Mouse (Mus musculus) ES-Bruce4 (cell line): ENCODE data around the gene Nkx2-5. TPM values are rescaled to one million over a fixed set of nuclear protein-coding genes. Genes with fewer than 3 reads are reported as not detected.
A peak's percentile ranks its signal among the peaks of the same experiment; 100 is the strongest.

Source experiments
- H3K27ac ChIP-seq: 2 replicates; pipeline ENCODE4 v1.5.1; 2012; ENCODE audit warnings: low read length, inconsistent platforms; ENCODE audit not compliant: insufficient read depth
- H3K27me3 ChIP-seq: 2 replicates; pipeline ENCODE4 v1.6.1; 2012; ENCODE audit warnings: mild to moderate bottlenecking, low read length, inconsistent platforms; ENCODE audit not compliant: control insufficient read depth, poor library complexity, insufficient read depth, severe bottlenecking
- H3K36me3 ChIP-seq: 2 replicates; pipeline ENCODE4 v1.6.1; 2012; ENCODE audit warnings: inconsistent platforms, mild to moderate bottlenecking, low read length, moderate library complexity; ENCODE audit not compliant: control insufficient read depth, poor library complexity, insufficient read depth, severe bottlenecking
- H3K4me1 ChIP-seq: one replicate; pipeline ENCODE4 v1.8.1; 2011; ENCODE audit warnings: low read length; ENCODE audit not compliant: control insufficient read depth, insufficient read depth
- H3K4me3 ChIP-seq: 2 replicates; pipeline ENCODE4 v1.5.1; 2011; ENCODE audit warnings: low read depth, mild to moderate bottlenecking, low read length
- H3K9ac ChIP-seq: 2 replicates; pipeline ENCODE4 v1.6.1; 2012; ENCODE audit warnings: low read depth, mild to moderate bottlenecking, inconsistent platforms; ENCODE audit not compliant: poor library complexity, severe bottlenecking
- H3K9me3 ChIP-seq: replicated peaks from 2 replicates; pipeline ENCODE4 v1.6.1; 2012; ENCODE audit warnings: mild to moderate bottlenecking, low read length, inconsistent platforms; ENCODE audit not compliant: control insufficient read depth, poor library complexity, insufficient read depth, severe bottlenecking
- CTCF ChIP-seq: IDR thresholded peaks from one replicate; pipeline ENCODE4 v1.8.1; 2011; ENCODE audit warnings: low read depth, low read length
- EP300 ChIP-seq: IDR thresholded peaks from 2 replicates; pipeline ENCODE4 v1.6.1; 2011; ENCODE audit warnings: low read depth, low read length; ENCODE audit not compliant: insufficient read depth
- POLR2A ChIP-seq: IDR thresholded peaks from one replicate; pipeline ENCODE4 v1.8.1; 2011; ENCODE audit warnings: low read length; ENCODE audit not compliant: insufficient read depth
- polyA plus RNA-seq: library from polyadenylated mRNA; stranded (reverse); fragments of >200 nt; gene quantifications from 2 replicates; pipeline ENCODE4 v1.2.4, GENCODE M21; 2011; ENCODE audit warnings: low read depth; ENCODE audit not compliant: missing spikeins, insufficient read depth, insufficient read length

Nkx2-5 gene
- polyA plus RNA-seq, 1 experiment = not detected

GRCm38 (mm10) chr17:26843696-26844236 lies 1.0 kb downstream of the Nkx2-5 start:
- Histone ChIP-seq H3K27me3 (peaks cover 43% of the 10 kb centered on the region), H3K9ac (no peak overlapping the region), H3K4me1 (no peaks in the 10 kb centered on the region), H3K27ac (no peak overlapping the region), H3K9me3 (no peaks in the 10 kb centered on the region), H3K4me3 (no peak overlapping the region), H3K36me3 (no peaks in the 10 kb centered on the region)
- TF ChIP-seq EP300 (no peak), CTCF (no peak), POLR2A (no peak)

- no peak overlapping the region for H3K9ac ChIP-seq
Observed at GRCm38 (mm10) chr17:26843229-26843567, 1.6 kb downstream of the Nkx2-5 start.

GRCm38 (mm10) chr17:26842431-26843228 lies 2.2 kb downstream of the Nkx2-5 start:
- Histone ChIP-seq H3K36me3 (no peaks in the 10 kb centered on the region), H3K27ac (no peak overlapping the region), H3K9me3 (no peaks in the 10 kb centered on the region), H3K4me1 (no peaks in the 10 kb centered on the region), H3K27me3 (peaks cover 47% of the 10 kb centered on the region), H3K9ac (no peak overlapping the region), H3K4me3 (no peak overlapping the region)
- TF ChIP-seq EP300 (no peak), POLR2A (no peak), CTCF (no peak)

More at GRCm38 (mm10) chr17:26843229-26843567, 1.6 kb downstream of the Nkx2-5 start:
- TF ChIP-seq CTCF (no peak), EP300 (no peak), POLR2A (no peak)
- Histone ChIP-seq H3K27ac (no peak overlapping the region), H3K9me3 (no peaks in the 10 kb centered on the region), H3K4me1 (no peaks in the 10 kb centered on the region), H3K36me3 (no peaks in the 10 kb centered on the region), H3K27me3 (peaks cover 47% of the 10 kb centered on the region), H3K4me3 (no peak overlapping the region)

- no peaks in the 10 kb centered on the region for H3K9me3 ChIP-seq
- no peak overlapping the region for H3K4me3 ChIP-seq
- H3K36me3 ChIP-seq = no peaks in the 10 kb centered on the region
- H3K27me3 ChIP-seq = peaks cover 46% of the 10 kb centered on the region
- no peak overlapping the region for H3K9ac ChIP-seq
- H3K27ac ChIP-seq = no peak overlapping the region
- H3K4me1 ChIP-seq = no peaks in the 10 kb centered on the region
- TF ChIP-seq POLR2A (no peak), EP300 (no peak), CTCF (no peak)
Observed at GRCm38 (mm10) chr17:26841981-26842380, 2.8 kb downstream of the Nkx2-5 start.

- H3K27ac ChIP-seq = no peak overlapping the region
- no peaks in the 10 kb centered on the region for H3K36me3 ChIP-seq
- H3K9ac ChIP-seq = peak overlapping the region; percentile 15
- H3K4me1 ChIP-seq = no peaks in the 10 kb centered on the region
- H3K27me3 ChIP-seq = peaks cover 46% of the 10 kb centered on the region
- TF ChIP-seq POLR2A (no peak), CTCF (no peak), EP300 (no peak)
- H3K9me3 ChIP-seq = no peaks in the 10 kb centered on the region
- H3K4me3 ChIP-seq = peak overlapping the region; percentile 49
Observed at GRCm38 (mm10) chr17:26840922-26841731, 3.7 kb downstream of the Nkx2-5 start.

- TF ChIP-seq EP300 = no peak
- TF ChIP-seq POLR2A = no peak
- TF ChIP-seq CTCF = no peak
- H3K36me3 ChIP-seq = no peaks in the 10 kb centered on the region
- H3K4me1 ChIP-seq = peaks cover under 1% of the 10 kb centered on the region
- no peak overlapping the region for H3K9ac ChIP-seq
- H3K27ac ChIP-seq = no peak overlapping the region
- peaks cover 41% of the 10 kb centered on the region for H3K27me3 ChIP-seq
- H3K4me3 ChIP-seq = no peak overlapping the region
- H3K9me3 ChIP-seq = no peaks in the 10 kb centered on the region
Observed at GRCm38 (mm10) chr17:26840439-26840780, 4.4 kb downstream of the Nkx2-5 start.
